Mouse (Mus musculus) small intestine, adult 2 months (tissue): ENCODE results near the gene Sdccag8.

ENCODE experiments used
- CTCF ChIP-seq: fragments of 200-500 bp; IDR thresholded peaks from 2 replicates; pipeline ENCODE4 v1.5.1; 2012; ENCODE audit warnings: low read depth, mild to moderate bottlenecking, control low read depth, inconsistent platforms, low read length, moderate library complexity, mixed read lengths; ENCODE audit not compliant: insufficient replicate concordance, insufficient read length; ENCODE audit errors: extremely low read depth
- POLR2A ChIP-seq: fragments of 200-500 bp; IDR thresholded peaks from 2 replicates; pipeline ENCODE4 v1.6.1; 2012; ENCODE audit warnings: low read depth, mild to moderate bottlenecking, control low read depth, inconsistent platforms, low read length, moderate library complexity

- TF ChIP-seq CTCF (no peak), POLR2A (no peak)
Measured at GRCm38 (mm10) chr1:176967299-176967698, 152.8 kb downstream of the Sdccag8 start.
